Mouse (Mus musculus): ENCODE results near the gene Gm49711.

DNA sequence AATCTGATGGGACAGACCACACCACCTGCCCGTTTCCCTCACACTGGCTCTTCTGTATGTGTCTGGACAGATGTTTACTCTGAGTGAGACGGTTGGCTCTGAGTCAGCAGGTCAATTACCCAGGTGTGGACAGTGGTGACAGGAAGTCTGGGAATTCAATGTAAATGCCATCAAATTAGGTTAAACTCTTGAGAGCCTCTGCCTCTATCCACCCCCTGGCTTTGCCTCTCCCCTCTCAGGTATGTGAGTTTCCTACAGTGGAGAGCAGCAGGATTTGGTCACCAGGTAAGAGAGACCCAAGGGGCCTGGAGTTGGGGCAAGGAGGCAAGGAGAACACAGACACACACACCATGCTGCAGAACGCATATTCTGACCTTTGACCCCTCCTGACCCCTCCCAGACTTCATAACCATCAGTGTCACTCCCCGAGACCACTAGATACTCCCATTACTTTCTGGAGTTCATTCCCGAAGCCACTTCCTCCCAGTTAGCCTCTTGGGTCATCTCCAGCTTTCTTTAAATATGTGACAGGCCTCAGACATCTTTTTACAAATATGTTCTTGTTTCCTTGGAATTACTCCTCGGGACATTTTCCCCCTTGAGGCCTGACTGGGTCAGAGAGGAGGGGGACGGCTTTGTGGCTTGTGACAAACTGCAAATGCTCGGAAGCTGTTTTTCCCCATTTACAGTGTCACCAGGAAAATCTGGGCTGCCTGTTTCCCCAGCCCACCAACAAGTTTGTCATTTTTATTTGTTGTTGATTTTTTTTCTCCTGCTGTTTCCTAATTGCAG lies 157.7 kb downstream of the Gm49711 start:
- TF ChIP-seq CTCF (IDR thresholded peaks at IDR 0.05; ENCODE audit: control insufficient read depth, insufficient read depth, insufficient replicate concordance, low read depth, low read length) (no peak), POLR2A (IDR thresholded peaks at IDR 0.05; ENCODE audit: control insufficient read depth, low read depth, low read length) (no peak)
